Mouse (Mus musculus): Measurements from ENCODE around the gene Ablim2. TPM values are rescaled to one million over a fixed set of nuclear protein-coding genes. Genes with fewer than 3 reads are reported as not detected.

The Ablim2 gene
- polyA plus RNA-seq, 1 experiment from 2014 or later = 0.94 TPM

DNA sequence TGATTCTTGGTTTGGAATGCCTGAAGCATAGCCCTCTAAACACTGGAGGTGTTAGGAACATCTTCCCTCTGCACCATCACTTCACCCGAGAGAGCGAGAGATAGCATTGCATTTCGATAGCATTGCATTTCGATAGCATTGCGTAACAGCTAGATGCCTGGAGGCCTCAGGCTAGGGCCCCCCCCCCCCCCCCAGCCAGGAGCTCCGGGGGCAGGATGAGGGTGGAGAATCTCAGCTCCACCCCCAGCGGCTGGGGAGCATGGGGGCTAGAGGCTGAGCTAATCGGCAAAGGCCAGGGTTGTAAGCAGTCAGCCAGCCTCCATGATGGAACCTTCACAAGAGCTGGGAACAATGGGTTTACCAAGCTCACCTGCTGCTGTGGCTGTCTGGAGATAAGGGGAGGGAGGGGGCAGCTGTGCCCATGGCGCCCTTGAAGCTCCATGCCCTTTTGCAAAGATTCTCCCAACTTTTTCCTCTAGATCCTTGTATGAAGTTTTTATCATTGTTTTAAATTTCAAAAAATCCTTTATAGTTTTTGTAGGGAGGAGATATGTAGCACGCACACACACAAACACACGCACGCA is 143.6 kb downstream of the Ablim2 start:
- 0 out of 2 replicates have a peak, but pooled peaks cover 5% of the 10 kb centered on the region for H3K36me3 ChIP-seq
- peaks cover 40% of the 10 kb centered on the region for H3K4me1 ChIP-seq
- no peaks in the 10 kb centered on the region for H3K9me3 ChIP-seq
- ATAC-seq (ENCODE audit: insufficient number of reproducible peaks, insufficient read depth, low FRiP score, low TSS enrichment, low read depth) = no peak
- no peak overlapping the region for H3K4me3 ChIP-seq
- H3K27ac ChIP-seq = no peak overlapping the region
- H3K27me3 ChIP-seq = no peaks in the 10 kb centered on the region
- H3K4me2 ChIP-seq = 0 out of 2 replicates have a peak overlapping the region, but pooled peaks have one; percentile 11
- 42% methylated on average over 12 of the region's 12 CpGs for WGBS
- no peak overlapping the region for H3K9ac ChIP-seq

DNA sequence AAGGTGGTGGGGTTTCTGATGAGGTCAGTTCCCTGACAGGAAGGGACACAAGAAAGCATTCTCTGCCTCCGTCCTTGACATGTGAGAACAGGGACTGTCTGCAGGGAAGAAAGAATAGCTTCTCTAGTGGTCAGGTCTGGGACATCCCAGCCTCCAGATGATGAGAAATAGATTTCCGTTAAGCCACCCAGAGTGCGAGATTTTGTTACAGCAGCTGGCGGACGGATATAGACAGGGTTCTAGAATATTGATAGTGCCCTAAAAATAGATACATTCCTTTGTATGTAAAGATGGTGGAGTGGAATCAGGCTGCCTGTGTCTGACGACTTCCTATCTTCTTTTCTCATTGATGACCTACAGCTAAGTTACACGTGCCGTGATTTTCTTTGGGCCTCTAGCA is 145.8 kb downstream of the Ablim2 start:
- peaks cover 50% of the 10 kb centered on the region for H3K4me1 ChIP-seq
- whole genome bisulfite sequencing = 74% methylated on average over 8 of the region's 8 CpGs
- H3K36me3 ChIP-seq = 0 out of 2 replicates have a peak, but pooled peaks cover under 1% of the 10 kb centered on the region
- ATAC-seq (ENCODE audit: insufficient number of reproducible peaks, insufficient read depth, low FRiP score, low TSS enrichment, low read depth) = no peak
- no peak overlapping the region for H3K4me2 ChIP-seq
- no peak overlapping the region for H3K27ac ChIP-seq
- no peak overlapping the region for H3K9ac ChIP-seq
- no peak overlapping the region for H3K4me3 ChIP-seq
- H3K9me3 ChIP-seq = no peaks in the 10 kb centered on the region
- H3K27me3 ChIP-seq = no peaks in the 10 kb centered on the region

DNA sequence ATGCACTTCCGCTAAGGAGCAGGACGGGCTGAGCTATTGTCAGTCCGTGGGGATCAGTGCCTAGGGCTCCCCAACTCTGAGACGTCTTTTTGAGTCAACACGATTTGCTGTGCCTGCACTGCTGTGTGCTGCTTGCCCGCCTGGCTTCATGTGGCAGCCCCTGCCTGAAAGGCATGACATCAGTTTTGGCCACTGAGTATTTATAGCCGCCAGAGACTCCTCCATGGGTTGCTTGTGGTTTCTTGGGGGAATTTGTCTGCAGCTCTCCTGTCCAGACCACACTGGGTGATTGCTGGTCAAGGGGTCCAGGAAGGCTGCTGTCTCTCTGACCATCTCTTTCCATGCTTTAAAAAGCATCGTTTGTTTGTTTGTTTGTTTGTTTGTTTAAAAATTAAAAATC is 147.6 kb downstream of the Ablim2 start:
- 0 out of 2 replicates have a peak, but pooled peaks cover 3% of the 10 kb centered on the region for H3K36me3 ChIP-seq
- ATAC-seq (ENCODE audit: insufficient number of reproducible peaks, insufficient read depth, low FRiP score, low TSS enrichment, low read depth) = no peak
- 60% methylated on average over 8 of the region's 8 CpGs for WGBS
- no peaks in the 10 kb centered on the region for H3K27me3 ChIP-seq
- no peak overlapping the region for H3K4me3 ChIP-seq
- no peak overlapping the region for H3K27ac ChIP-seq
- peaks cover 57% of the 10 kb centered on the region for H3K4me1 ChIP-seq
- no peaks in the 10 kb centered on the region for H3K9me3 ChIP-seq
- H3K9ac ChIP-seq = no peak overlapping the region
- H3K4me2 ChIP-seq = no peak overlapping the region

DNA sequence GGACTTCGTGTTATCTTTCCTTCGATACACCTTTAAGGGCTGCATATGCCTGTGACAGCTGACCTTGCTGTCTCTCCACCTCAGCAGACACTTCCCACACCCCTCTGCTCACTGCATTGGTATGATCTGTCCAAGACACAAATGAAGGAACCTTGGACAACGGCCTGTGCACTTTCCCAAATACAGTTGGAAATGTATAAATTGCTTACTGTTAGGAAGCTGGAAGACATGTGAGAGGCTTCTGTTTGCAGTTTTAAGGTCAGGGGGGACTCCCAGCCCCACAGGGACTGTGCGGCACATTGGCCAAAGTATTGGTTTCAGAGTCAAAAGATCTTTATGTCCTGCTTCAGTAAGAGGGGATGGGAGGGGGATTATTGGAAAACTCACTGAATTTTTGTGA is 149.4 kb downstream of the Ablim2 start:
- WGBS = 73% methylated on average over 4 of the region's 4 CpGs
- no peak overlapping the region for H3K4me3 ChIP-seq
- H3K27me3 ChIP-seq = no peaks in the 10 kb centered on the region
- no peak for ATAC-seq (ENCODE audit: insufficient number of reproducible peaks, insufficient read depth, low FRiP score, low TSS enrichment, low read depth)
- H3K9me3 ChIP-seq = no peaks in the 10 kb centered on the region
- no peak overlapping the region for H3K9ac ChIP-seq
- peaks cover 44% of the 10 kb centered on the region for H3K4me1 ChIP-seq
- no peak overlapping the region for H3K4me2 ChIP-seq
- peaks cover 12% of the 10 kb centered on the region; the same call in 1 of the 2 replicates for H3K36me3 ChIP-seq
- H3K27ac ChIP-seq = no peak overlapping the region

DNA sequence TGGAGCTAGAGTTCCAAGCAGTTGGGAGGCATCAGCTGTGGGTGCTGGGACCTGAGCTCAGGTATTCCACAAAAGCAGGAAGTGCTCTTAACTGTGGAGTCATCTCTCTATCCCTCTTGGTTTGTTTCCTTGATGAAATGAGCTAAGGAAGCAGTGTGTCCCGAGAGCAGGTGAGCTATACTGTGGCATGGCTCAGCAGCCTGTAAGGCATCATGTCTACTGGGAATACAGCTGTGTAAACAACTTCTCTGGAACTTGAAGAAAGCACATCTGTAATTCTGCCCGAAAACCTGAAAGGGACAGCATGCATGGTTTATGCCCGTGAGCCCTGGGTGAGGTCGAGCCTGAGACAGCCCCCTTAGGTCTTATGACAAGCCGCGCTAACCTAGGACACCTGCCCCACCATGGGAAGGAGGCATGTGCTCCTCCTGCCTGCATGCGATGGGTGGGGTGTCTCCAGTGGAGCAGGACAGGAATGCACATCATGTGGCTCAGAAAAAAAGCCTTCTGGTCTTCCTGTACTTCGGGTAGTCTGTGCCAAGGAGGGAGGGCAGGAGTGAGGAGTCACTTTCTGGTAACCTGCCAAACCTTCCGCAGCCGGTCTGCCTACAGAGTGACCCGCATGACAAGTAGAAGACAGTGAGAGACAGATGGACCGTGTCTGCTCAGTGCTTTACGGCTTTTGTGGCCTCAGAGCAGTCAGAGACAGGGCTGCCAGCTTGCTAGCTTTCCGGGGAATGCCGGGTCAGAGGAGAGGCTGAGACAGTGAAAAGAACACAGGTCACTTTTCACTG is 150.2 kb downstream of the Ablim2 start:
- H3K27ac ChIP-seq = peak overlapping the region; percentile 77

DNA sequence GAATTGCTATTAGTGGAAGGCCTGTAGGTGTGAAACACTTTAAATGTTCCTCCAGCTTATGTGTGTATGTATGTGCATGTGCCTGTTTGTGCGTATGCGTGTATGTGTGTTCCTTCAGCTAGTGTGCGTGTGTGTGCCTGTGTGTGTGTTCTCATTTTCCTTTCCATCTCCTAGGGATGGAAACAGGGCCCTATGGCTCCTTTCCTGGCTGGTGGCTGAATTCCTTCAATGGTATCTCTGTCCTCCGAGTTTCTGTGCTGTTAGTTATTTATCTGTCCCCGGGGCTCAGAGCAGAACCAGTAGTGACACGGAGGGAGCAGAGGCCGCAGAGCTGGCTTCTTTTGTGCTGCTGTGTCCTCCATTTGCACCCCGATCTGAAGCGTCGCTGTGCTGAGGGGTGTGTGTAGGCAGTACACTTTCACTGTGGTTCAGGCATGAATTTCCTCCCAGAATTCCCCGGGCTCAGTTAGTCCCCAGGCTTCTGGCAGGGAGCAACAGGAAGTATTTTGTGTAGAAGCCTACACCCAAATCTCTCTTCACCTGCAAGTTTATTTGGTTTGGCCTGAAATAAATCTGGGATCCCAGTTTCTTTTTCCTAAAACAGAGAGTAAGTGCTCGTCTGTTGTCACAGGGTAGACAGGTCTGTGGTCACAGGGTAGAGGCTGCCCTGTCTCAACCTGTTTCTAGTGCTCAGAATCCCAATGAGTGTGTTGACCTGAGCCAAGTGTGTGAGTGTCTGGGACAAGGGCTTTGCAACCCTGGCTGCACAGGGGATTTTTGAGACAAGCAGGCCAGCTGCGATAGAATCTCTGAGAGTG is 151.2 kb downstream of the Ablim2 start:
- ATAC-seq (ENCODE audit: insufficient number of reproducible peaks, insufficient read depth, low FRiP score, low TSS enrichment, low read depth) = no peak

More for the DNA sequence above, 150.2 kb downstream of the Ablim2 start:
- H3K9me3 ChIP-seq = 0 out of 2 replicates have a peak, but pooled peaks cover 4% of the 10 kb centered on the region
- peaks cover 44% of the 10 kb centered on the region for H3K4me1 ChIP-seq
- H3K4me2 ChIP-seq = peak overlapping the region; percentile 18; the same call in 1 of the 2 replicates
- 0 out of 2 replicates have a peak overlapping the region, but pooled peaks have one; percentile 36 for H3K9ac ChIP-seq
- ATAC-seq (ENCODE audit: insufficient number of reproducible peaks, insufficient read depth, low FRiP score, low TSS enrichment, low read depth) = peak; percentile 48; the same call in 1 of the 2 replicates
- WGBS = 31% methylated on average over 15 of the region's 15 CpGs
- peaks cover 19% of the 10 kb centered on the region for H3K36me3 ChIP-seq
- H3K4me3 ChIP-seq = no peak overlapping the region
- no peaks in the 10 kb centered on the region for H3K27me3 ChIP-seq

DNA sequence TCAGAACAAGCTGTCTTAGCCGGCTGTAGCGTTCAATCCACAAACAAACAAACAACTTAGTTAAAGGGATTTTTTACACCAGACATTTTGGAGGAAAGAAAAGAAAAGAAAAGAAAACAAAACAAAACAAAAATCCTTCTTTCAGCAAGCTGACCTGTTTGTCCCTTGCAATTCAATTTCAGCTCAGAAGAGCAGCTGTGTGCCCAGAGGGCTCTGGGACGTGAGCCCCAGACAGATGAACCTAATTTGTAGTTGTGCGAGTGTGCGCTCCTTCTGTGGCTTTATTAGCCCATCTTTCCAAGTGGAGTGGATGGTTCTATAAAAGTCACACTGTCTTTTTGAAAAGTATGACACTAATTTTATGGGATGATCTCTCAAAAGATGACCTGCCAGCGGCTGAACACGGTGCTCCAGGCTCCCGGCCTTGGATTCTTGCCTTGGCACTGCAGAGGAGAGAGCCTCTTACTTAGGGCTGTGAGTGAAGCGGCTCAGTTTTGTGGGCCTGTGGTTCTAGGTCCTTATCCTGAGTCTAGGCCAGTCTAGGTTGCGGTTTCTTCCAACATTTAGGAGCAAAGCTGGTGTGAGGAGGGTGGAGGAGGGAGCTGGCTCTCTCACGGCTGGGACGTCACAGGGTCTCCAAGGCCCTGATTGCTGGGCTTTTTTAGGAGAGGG is 158.1 kb downstream of the Ablim2 start:
- Histone ChIP-seq H3K4me3 (no peak overlapping the region), H3K9ac (no peak overlapping the region), H3K27ac (peak overlapping the region; percentile 53; the same call in 1 of the 2 replicates), H3K27me3 (no peaks in the 10 kb centered on the region), H3K4me1 (peaks cover 56% of the 10 kb centered on the region), H3K36me3 (peaks cover 23% of the 10 kb centered on the region), H3K9me3 (0 out of 2 replicates have a peak, but pooled peaks cover 4% of the 10 kb centered on the region), H3K4me2 (no peak overlapping the region)
- no peak for ATAC-seq (ENCODE audit: insufficient number of reproducible peaks, insufficient read depth, low FRiP score, low TSS enrichment, low read depth)
- 45% methylated on average over 12 of the region's 12 CpGs for WGBS

More for the DNA sequence above, 151.2 kb downstream of the Ablim2 start:
- 51% methylated on average over 13 of the region's 13 CpGs for WGBS
- H3K4me1 ChIP-seq = peaks cover 46% of the 10 kb centered on the region
- peak overlapping the region; percentile 77 for H3K27ac ChIP-seq
- H3K27me3 ChIP-seq = no peaks in the 10 kb centered on the region
- H3K4me3 ChIP-seq = no peak overlapping the region
- H3K9ac ChIP-seq = 0 out of 2 replicates have a peak overlapping the region, but pooled peaks have one; percentile 36
- no peak overlapping the region for H3K4me2 ChIP-seq
- peaks cover 23% of the 10 kb centered on the region for H3K36me3 ChIP-seq
- 0 out of 2 replicates have a peak, but pooled peaks cover 4% of the 10 kb centered on the region for H3K9me3 ChIP-seq

DNA sequence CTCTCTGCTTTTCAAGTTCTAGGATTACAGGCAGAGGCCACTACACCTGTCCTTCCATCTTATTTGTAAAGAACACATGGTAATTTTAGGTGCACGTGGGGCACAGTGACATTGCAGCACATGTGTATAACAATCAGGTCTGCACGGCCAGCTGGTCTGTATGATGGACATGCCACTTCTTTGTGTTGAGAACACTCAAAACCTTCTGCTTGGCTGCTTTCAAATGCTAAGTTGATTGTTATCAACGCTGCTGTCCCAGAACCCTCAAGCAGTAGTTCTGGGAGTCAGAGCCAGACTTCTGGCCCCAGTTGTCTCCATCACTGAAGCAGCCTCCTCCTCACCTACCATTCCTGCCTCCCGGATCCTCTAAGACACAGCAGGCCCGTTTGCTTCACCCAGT is 159.0 kb downstream of the Ablim2 start:
- Histone ChIP-seq H3K9me3 (0 out of 2 replicates have a peak, but pooled peaks cover 4% of the 10 kb centered on the region), H3K4me1 (peaks cover 65% of the 10 kb centered on the region), H3K36me3 (peaks cover 18% of the 10 kb centered on the region), H3K4me2 (no peak overlapping the region), H3K27ac (no peak overlapping the region), H3K4me3 (no peak overlapping the region), H3K27me3 (no peaks in the 10 kb centered on the region), H3K9ac (no peak overlapping the region)
- WGBS = 68% methylated on average over 5 of the region's 5 CpGs
- ATAC-seq (ENCODE audit: insufficient number of reproducible peaks, insufficient read depth, low FRiP score, low TSS enrichment, low read depth) = no peak

DNA sequence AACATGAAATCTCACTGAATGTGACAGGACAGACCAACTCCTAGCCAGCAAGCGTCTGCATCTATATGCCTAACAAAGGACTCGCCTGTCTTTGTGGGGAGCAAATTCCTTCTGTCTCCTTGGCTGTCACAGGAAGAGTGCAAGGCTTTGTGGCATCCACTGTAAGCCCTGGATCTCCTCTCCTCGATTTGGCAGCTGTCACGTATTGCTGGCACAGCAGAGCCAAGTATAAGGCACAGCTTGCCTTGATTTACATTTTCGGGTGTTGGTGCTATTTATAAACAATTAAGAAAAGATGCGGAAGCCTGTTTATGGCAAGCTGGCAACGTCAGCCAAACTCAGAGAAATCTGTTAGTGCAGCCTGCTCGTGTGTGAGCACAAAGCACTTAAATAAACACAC is 160.7 kb downstream of the Ablim2 start:
- Histone ChIP-seq H3K4me2 (no peak overlapping the region), H3K27me3 (no peaks in the 10 kb centered on the region), H3K4me3 (no peak overlapping the region), H3K9me3 (no peaks in the 10 kb centered on the region), H3K27ac (peak overlapping the region; percentile 66), H3K9ac (no peak overlapping the region), H3K4me1 (peaks cover 78% of the 10 kb centered on the region), H3K36me3 (0 out of 2 replicates have a peak, but pooled peaks cover 4% of the 10 kb centered on the region)
- no peak for ATAC-seq (ENCODE audit: insufficient number of reproducible peaks, insufficient read depth, low FRiP score, low TSS enrichment, low read depth)
- WGBS = 18% methylated on average over 8 of the region's 8 CpGs

DNA sequence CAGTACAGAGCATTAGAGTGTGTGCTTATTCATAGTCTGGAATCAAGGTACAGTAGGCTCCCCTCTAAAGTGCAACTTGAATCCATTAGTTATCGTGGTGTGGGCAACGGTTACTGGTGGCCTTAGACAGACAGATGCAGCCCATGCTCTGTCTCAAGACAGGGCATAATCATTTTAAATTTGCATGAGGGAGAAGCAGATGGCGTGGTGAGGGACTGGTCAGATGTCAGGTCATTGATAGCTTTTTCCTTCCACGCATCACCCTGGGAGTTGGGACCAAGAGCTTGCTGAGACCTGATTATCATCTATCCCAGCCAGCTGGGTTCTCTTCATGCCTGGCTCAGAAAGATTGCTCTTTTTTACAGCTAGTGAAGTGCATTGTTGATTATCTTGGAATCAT is 162.4 kb downstream of the Ablim2 start:
- ATAC-seq (ENCODE audit: insufficient number of reproducible peaks, insufficient read depth, low FRiP score, low TSS enrichment, low read depth) = no peak
- Histone ChIP-seq H3K27ac (no peak overlapping the region), H3K4me2 (no peak overlapping the region), H3K4me3 (no peak overlapping the region), H3K9ac (no peak overlapping the region), H3K9me3 (no peaks in the 10 kb centered on the region), H3K27me3 (no peaks in the 10 kb centered on the region), H3K4me1 (peaks cover 77% of the 10 kb centered on the region), H3K36me3 (0 out of 2 replicates have a peak, but pooled peaks cover 4% of the 10 kb centered on the region)
- WGBS = 52% methylated on average over 4 of the region's 4 CpGs

DNA sequence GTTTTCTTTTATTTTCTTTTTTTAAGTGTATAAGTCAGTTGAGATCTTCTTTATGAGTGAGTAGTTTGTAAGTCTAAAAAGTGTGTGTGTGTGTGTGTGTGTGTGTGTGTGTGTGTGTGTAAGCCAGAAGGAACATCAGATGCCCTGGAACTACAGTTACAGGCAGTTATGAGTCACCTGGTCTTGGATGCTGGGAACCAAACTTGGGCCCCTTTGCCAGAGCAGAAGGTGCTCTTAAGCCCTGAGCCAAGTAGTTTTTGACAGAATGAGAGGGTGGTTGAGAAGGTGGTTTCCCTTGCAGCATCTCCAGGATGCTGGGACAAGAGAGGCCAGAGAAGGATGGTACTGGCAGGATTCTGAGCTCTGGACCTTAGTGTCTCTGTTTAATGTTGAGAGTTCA is 162.9 kb downstream of the Ablim2 start:
- H3K4me1 ChIP-seq = peaks cover 77% of the 10 kb centered on the region
- peak overlapping the region; percentile 86; the same call in 1 of the 2 replicates for H3K27ac ChIP-seq
- H3K9me3 ChIP-seq = no peaks in the 10 kb centered on the region
- no peak overlapping the region for H3K4me3 ChIP-seq
- no peak for ATAC-seq (ENCODE audit: insufficient number of reproducible peaks, insufficient read depth, low FRiP score, low TSS enrichment, low read depth)
- no peak overlapping the region; the same call in 1 of the 2 replicates for H3K9ac ChIP-seq
- H3K36me3 ChIP-seq = 0 out of 2 replicates have a peak, but pooled peaks cover 4% of the 10 kb centered on the region
- no peak overlapping the region for H3K4me2 ChIP-seq
- no peaks in the 10 kb centered on the region for H3K27me3 ChIP-seq
